Mouse (Mus musculus): ENCODE data around the gene Fabp3. TPM values are rescaled to one million over a fixed set of nuclear protein-coding genes. Genes with fewer than 3 reads are reported as not detected.

The Fabp3 gene
- polyA plus RNA-seq, 2 experiments, result 41.6 to 47.3 TPM

- H3K36me3 ChIP-seq (ENCODE audit: control insufficient read depth, insufficient read depth, low read length), result peaks cover 61% of the 10 kb centered on the region
- no peak for DNase-seq (ENCODE audit: low spot score)
- no peak for ATAC-seq (ENCODE audit: low FRiP score, low read depth)
- H3K9ac ChIP-seq (ENCODE audit: low read depth, low read length, severe bottlenecking), result no peak overlapping the region
- 78% methylated on average over 7 of the region's 7 CpGs for WGBS
- H3K4me3 ChIP-seq (replicated peaks; ENCODE audit: low read length), result no peak overlapping the region
- no peak overlapping the region for H3K4me2 ChIP-seq (replicated peaks; ENCODE audit: low read depth, low read length, severe bottlenecking)
- no peaks in the 10 kb centered on the region for H3K27me3 ChIP-seq (ENCODE audit: control insufficient read depth, insufficient read depth, low read length)
- H3K9me3 ChIP-seq (ENCODE audit: control insufficient read depth, low read length), result no peaks in the 10 kb centered on the region
- TF ChIP-seq POLR2A (IDR thresholded peaks at IDR 0.05; ENCODE audit: borderline replicate concordance, extremely low read depth, insufficient read depth, insufficient read length), result no peak
- no peak overlapping the region for H3K27ac ChIP-seq (replicated peaks; ENCODE audit: low read depth, low read length)
- no peaks in the 10 kb centered on the region for H3K4me1 ChIP-seq (ENCODE audit: control insufficient read depth, insufficient read depth, low read length)
Observed at GRCm38 (mm10) chr4:130319564-130319963, 11.2 kb downstream of the Fabp3 start.

DNA sequence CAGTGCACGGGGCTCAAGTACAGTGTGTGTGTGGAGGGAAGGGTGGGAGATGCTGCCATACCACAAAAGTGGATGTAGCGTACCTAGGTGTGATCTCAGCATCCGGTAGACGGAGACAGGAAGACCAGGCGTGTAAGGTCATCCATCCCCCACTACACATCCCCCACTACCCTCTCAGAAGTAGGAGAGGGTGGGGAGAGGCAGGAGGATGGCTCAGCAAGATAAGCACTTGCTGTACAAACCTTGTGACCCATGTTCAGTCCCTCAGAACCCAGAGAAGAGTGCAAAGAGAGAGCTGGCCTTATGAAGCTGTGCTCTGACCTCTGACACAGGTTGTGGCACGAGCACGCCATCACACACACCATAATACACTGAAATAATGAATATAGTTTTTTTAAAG lies 13.2 kb downstream of the Fabp3 start:
- TF ChIP-seq POLR2A (IDR thresholded peaks at IDR 0.05; ENCODE audit: borderline replicate concordance, extremely low read depth, insufficient read depth, insufficient read length), result no peak
- DNase-seq (ENCODE audit: low spot score) (no peak), ATAC-seq (ENCODE audit: low FRiP score, low read depth) (no peak)
- Histone ChIP-seq H3K4me2 (replicated peaks; ENCODE audit: low read depth, low read length, severe bottlenecking) (no peak overlapping the region), H3K4me1 (ENCODE audit: control insufficient read depth, insufficient read depth, low read length) (no peaks in the 10 kb centered on the region), H3K9me3 (ENCODE audit: control insufficient read depth, low read length) (no peaks in the 10 kb centered on the region), H3K36me3 (ENCODE audit: control insufficient read depth, insufficient read depth, low read length) (peaks cover 63% of the 10 kb centered on the region), H3K9ac (ENCODE audit: low read depth, low read length, severe bottlenecking) (no peak overlapping the region), H3K27me3 (ENCODE audit: control insufficient read depth, insufficient read depth, low read length) (no peaks in the 10 kb centered on the region), H3K27ac (replicated peaks; ENCODE audit: low read depth, low read length) (no peak overlapping the region), H3K4me3 (replicated peaks; ENCODE audit: low read length) (no peak overlapping the region)
- WGBS, result 97% methylated on average over 7 of the region's 7 CpGs

GRCm38 (mm10) chr4:130322567-130322966 lies 14.2 kb downstream of the Fabp3 start:
- H3K27me3 ChIP-seq (ENCODE audit: control insufficient read depth, insufficient read depth, low read length), result no peaks in the 10 kb centered on the region
- H3K4me1 ChIP-seq (ENCODE audit: control insufficient read depth, insufficient read depth, low read length), result no peaks in the 10 kb centered on the region
- H3K4me2 ChIP-seq (replicated peaks; ENCODE audit: low read depth, low read length, severe bottlenecking), result no peak overlapping the region
- H3K27ac ChIP-seq (replicated peaks; ENCODE audit: low read depth, low read length), result no peak overlapping the region
- no peak for DNase-seq (ENCODE audit: low spot score)
- H3K4me3 ChIP-seq (replicated peaks; ENCODE audit: low read length), result no peak overlapping the region
- ATAC-seq (ENCODE audit: low FRiP score, low read depth), result no peak
- no peak overlapping the region for H3K9ac ChIP-seq (ENCODE audit: low read depth, low read length, severe bottlenecking)
- WGBS, result 85% methylated on average over 7 of the region's 7 CpGs
- H3K36me3 ChIP-seq (ENCODE audit: control insufficient read depth, insufficient read depth, low read length), result peaks cover 68% of the 10 kb centered on the region
- TF ChIP-seq POLR2A (IDR thresholded peaks at IDR 0.05; ENCODE audit: borderline replicate concordance, extremely low read depth, insufficient read depth, insufficient read length), result no peak
- no peaks in the 10 kb centered on the region for H3K9me3 ChIP-seq (ENCODE audit: control insufficient read depth, low read length)

- no peak overlapping the region for H3K9ac ChIP-seq (ENCODE audit: low read depth, low read length, severe bottlenecking)
- H3K4me3 ChIP-seq (replicated peaks; ENCODE audit: low read length), result no peak overlapping the region
- no peaks in the 10 kb centered on the region for H3K27me3 ChIP-seq (ENCODE audit: control insufficient read depth, insufficient read depth, low read length)
- H3K9me3 ChIP-seq (ENCODE audit: control insufficient read depth, low read length), result no peaks in the 10 kb centered on the region
- no peaks in the 10 kb centered on the region for H3K4me1 ChIP-seq (ENCODE audit: control insufficient read depth, insufficient read depth, low read length)
- peaks cover 70% of the 10 kb centered on the region for H3K36me3 ChIP-seq (ENCODE audit: control insufficient read depth, insufficient read depth, low read length)
- ATAC-seq (ENCODE audit: low FRiP score, low read depth) (no peak), DNase-seq (ENCODE audit: low spot score) (no peak)
- 74% methylated on average over 1 of the region's 1 CpGs for WGBS
- H3K4me2 ChIP-seq (replicated peaks; ENCODE audit: low read depth, low read length, severe bottlenecking), result no peak overlapping the region
- TF ChIP-seq POLR2A (IDR thresholded peaks at IDR 0.05; ENCODE audit: borderline replicate concordance, extremely low read depth, insufficient read depth, insufficient read length), result no peak
- H3K27ac ChIP-seq (replicated peaks; ENCODE audit: low read depth, low read length), result no peak overlapping the region
Observed at GRCm38 (mm10) chr4:130323165-130323564, 14.8 kb downstream of the Fabp3 start.

GRCm38 (mm10) chr4:130323607-130324006 lies 15.2 kb downstream of the Fabp3 start:
- H3K9me3 ChIP-seq (ENCODE audit: control insufficient read depth, low read length), result no peaks in the 10 kb centered on the region
- no peak overlapping the region for H3K4me2 ChIP-seq (replicated peaks; ENCODE audit: low read depth, low read length, severe bottlenecking)
- no peak overlapping the region for H3K9ac ChIP-seq (ENCODE audit: low read depth, low read length, severe bottlenecking)
- H3K4me3 ChIP-seq (replicated peaks; ENCODE audit: low read length), result no peak overlapping the region
- no peak for ATAC-seq (ENCODE audit: low FRiP score, low read depth)
- no peak for TF ChIP-seq POLR2A (IDR thresholded peaks at IDR 0.05; ENCODE audit: borderline replicate concordance, extremely low read depth, insufficient read depth, insufficient read length)
- DNase-seq (ENCODE audit: low spot score), result no peak
- WGBS, result 85% methylated on average over 5 of the region's 5 CpGs
- H3K36me3 ChIP-seq (ENCODE audit: control insufficient read depth, insufficient read depth, low read length), result peaks cover 70% of the 10 kb centered on the region
- H3K27me3 ChIP-seq (ENCODE audit: control insufficient read depth, insufficient read depth, low read length), result no peaks in the 10 kb centered on the region
- H3K27ac ChIP-seq (replicated peaks; ENCODE audit: low read depth, low read length), result no peak overlapping the region
- no peaks in the 10 kb centered on the region for H3K4me1 ChIP-seq (ENCODE audit: control insufficient read depth, insufficient read depth, low read length)

GRCm38 (mm10) chr4:130325446-130325845 lies 17.1 kb downstream of the Fabp3 start:
- no peak overlapping the region for H3K9ac ChIP-seq (ENCODE audit: low read depth, low read length, severe bottlenecking)
- WGBS, result 98% methylated on average over 2 of the region's 2 CpGs
- no peak for ATAC-seq (ENCODE audit: low FRiP score, low read depth)
- no peak overlapping the region for H3K4me3 ChIP-seq (replicated peaks; ENCODE audit: low read length)
- H3K4me2 ChIP-seq (replicated peaks; ENCODE audit: low read depth, low read length, severe bottlenecking), result no peak overlapping the region
- no peaks in the 10 kb centered on the region for H3K9me3 ChIP-seq (ENCODE audit: control insufficient read depth, low read length)
- no peak overlapping the region for H3K27ac ChIP-seq (replicated peaks; ENCODE audit: low read depth, low read length)
- no peak for DNase-seq (ENCODE audit: low spot score)
- peaks cover 65% of the 10 kb centered on the region for H3K36me3 ChIP-seq (ENCODE audit: control insufficient read depth, insufficient read depth, low read length)
- H3K27me3 ChIP-seq (ENCODE audit: control insufficient read depth, insufficient read depth, low read length), result no peaks in the 10 kb centered on the region
- no peak for TF ChIP-seq POLR2A (IDR thresholded peaks at IDR 0.05; ENCODE audit: borderline replicate concordance, extremely low read depth, insufficient read depth, insufficient read length)
- H3K4me1 ChIP-seq (ENCODE audit: control insufficient read depth, insufficient read depth, low read length), result no peaks in the 10 kb centered on the region
